ENCODE assay signal across 9 mouse cellular contexts in genomic region chr1:193263955-193264598, GRCm38 (mm10). TPM values are rescaled to one million over a fixed set of nuclear protein-coding genes. Genes with fewer than 3 reads are reported as not detected.
A peak's percentile ranks its signal among the peaks of the same experiment; 100 is the strongest.
DNase-seq lines count a peak whose midpoint lies in the region; ATAC-seq lines count a peak whose summit lies in the region.
"Had no signal": no experiment of that assay in that cellular context is flagged by ENCODE, and none has a peak within 500 bp of the region (broad histone marks: within the 10 kb centered on the region; RNA-seq: fewer than 3 reads in every experiment).

Gene Hsd11b1 (minus strand): TSS chr1:193264075.

- DNase-seq in embryonic facial prominence, embryonic 10.5 days (ENCODE audit: low spot score), result no peak
- peak; percentile 74 to 76 for DNase-seq in thymus, postnatal 36 days
- DNase-seq in gastrocnemius, postnatal 25 days, result no peak
- DNase-seq in forebrain, embryonic 11.5 days (ENCODE audit: low spot score), result no peak

- H3K4me1 ChIP-seq in embryonic facial prominence, embryonic 13.5 days, result peaks cover 15% of the 10 kb centered on the region
- H3K4me1 ChIP-seq in embryonic facial prominence, embryonic 10.5 days, result peaks cover 10% of the 10 kb centered on the region; the same call in 1 of the 2 replicates
- H3K4me1 ChIP-seq in liver, embryonic 15.5 days (replicated peaks), result no peaks in the 10 kb centered on the region
- no peaks in the 10 kb centered on the region for H3K4me1 ChIP-seq in liver, embryonic 12.5 days
- peaks cover 27% of the 10 kb centered on the region for H3K4me1 ChIP-seq in lung, embryonic 15.5 days
- no peaks in the 10 kb centered on the region for H3K4me1 ChIP-seq in forebrain, embryonic 11.5 days (replicated peaks; ENCODE audit: control insufficient read depth, insufficient read depth, low read length)

- no peak for ATAC-seq in embryonic facial prominence, embryonic 13.5 days (ENCODE audit: insufficient number of reproducible peaks, insufficient read depth, low FRiP score, low TSS enrichment, low read depth)
- ATAC-seq in liver, embryonic 15.5 days (ENCODE audit: insufficient read depth), result no peak
- ATAC-seq in liver, embryonic 12.5 days, result no peak
- ATAC-seq in lung, embryonic 15.5 days (ENCODE audit: borderline replicate concordance, extremely low read depth, low FRiP score, low TSS enrichment), result no peak
- no peak for ATAC-seq in forebrain, embryonic 11.5 days (replicated peaks; ENCODE audit: low FRiP score)

- WGBS in embryonic facial prominence, embryonic 13.5 days, result 71% methylated on average over 5 of the region's 5 CpGs
- 78% methylated on average over 5 of the region's 5 CpGs for WGBS in embryonic facial prominence, embryonic 10.5 days
- whole genome bisulfite sequencing in liver, embryonic 15.5 days (ENCODE audit: insufficient replicate concordance), result 34% methylated on average over 5 of the region's 5 CpGs
- WGBS in liver, embryonic 12.5 days (ENCODE audit: insufficient replicate concordance), result 36% methylated on average over 5 of the region's 5 CpGs
- 58% methylated on average over 5 of the region's 5 CpGs for WGBS in lung, embryonic 15.5 days
- WGBS in forebrain, embryonic 11.5 days, result 77% methylated on average over 5 of the region's 5 CpGs

- no peaks in the 10 kb centered on the region for H3K27me3 ChIP-seq in embryonic facial prominence, embryonic 13.5 days
- no peaks in the 10 kb centered on the region for H3K27me3 ChIP-seq in embryonic facial prominence, embryonic 10.5 days (replicated peaks; ENCODE audit: low read depth, poor library complexity, severe bottlenecking)
- H3K27me3 ChIP-seq in liver, embryonic 15.5 days, result no peaks in the 10 kb centered on the region
- H3K27me3 ChIP-seq in liver, embryonic 12.5 days (replicated peaks), result no peaks in the 10 kb centered on the region
- H3K27me3 ChIP-seq in lung, embryonic 15.5 days, result no peaks in the 10 kb centered on the region
- no peaks in the 10 kb centered on the region for H3K27me3 ChIP-seq in forebrain, embryonic 11.5 days (ENCODE audit: control insufficient read depth, insufficient read depth, low read length)

- H3K9ac ChIP-seq in embryonic facial prominence, embryonic 13.5 days, result no peak within 1 kb of the TSS
- H3K9ac ChIP-seq in liver, embryonic 15.5 days, result no peak within 1 kb of the TSS
- H3K9ac ChIP-seq in liver, embryonic 12.5 days, result no peak within 1 kb of the TSS
- H3K9ac ChIP-seq in lung, embryonic 15.5 days, result no peak within 1 kb of the TSS
- no peak within 1 kb of the TSS for H3K9ac ChIP-seq in forebrain, embryonic 11.5 days (ENCODE audit: low read length)

- H3K27ac ChIP-seq in embryonic facial prominence, embryonic 13.5 days, result peak within 1 kb of the TSS; percentile 39
- H3K27ac ChIP-seq in embryonic facial prominence, embryonic 10.5 days (replicated peaks), result no peak within 1 kb of the TSS
- no peak within 1 kb of the TSS for H3K27ac ChIP-seq in liver, embryonic 15.5 days (replicated peaks)
- H3K27ac ChIP-seq in liver, embryonic 12.5 days, result no peak within 1 kb of the TSS
- H3K27ac ChIP-seq in lung, embryonic 15.5 days, result peak within 1 kb of the TSS; percentile 84
- H3K27ac ChIP-seq in forebrain, embryonic 11.5 days (ENCODE audit: low read depth, low read length), result no peak within 1 kb of the TSS
- H3K27ac ChIP-seq: macrophage had no signal

- H3K9me3 ChIP-seq in embryonic facial prominence, embryonic 13.5 days, result no peaks in the 10 kb centered on the region
- H3K9me3 ChIP-seq in embryonic facial prominence, embryonic 10.5 days, result no peaks in the 10 kb centered on the region
- no peaks in the 10 kb centered on the region for H3K9me3 ChIP-seq in liver, embryonic 15.5 days (replicated peaks)
- H3K9me3 ChIP-seq in liver, embryonic 12.5 days (replicated peaks), result no peaks in the 10 kb centered on the region
- no peaks in the 10 kb centered on the region for H3K9me3 ChIP-seq in lung, embryonic 15.5 days
- no peaks in the 10 kb centered on the region for H3K9me3 ChIP-seq in forebrain, embryonic 11.5 days (ENCODE audit: control insufficient read depth, low read length)

- no peak within 1 kb of the TSS for H3K4me3 ChIP-seq in embryonic facial prominence, embryonic 13.5 days
- H3K4me3 ChIP-seq in embryonic facial prominence, embryonic 10.5 days, result no peak within 1 kb of the TSS
- no peak within 1 kb of the TSS for H3K4me3 ChIP-seq in liver, embryonic 15.5 days (replicated peaks)
- H3K4me3 ChIP-seq in liver, embryonic 12.5 days, result no peak within 1 kb of the TSS
- H3K4me3 ChIP-seq in lung, embryonic 15.5 days, result no peak within 1 kb of the TSS
- H3K4me3 ChIP-seq in forebrain, embryonic 11.5 days (ENCODE audit: low read depth, low read length), result no peak within 1 kb of the TSS

- no peaks in the 10 kb centered on the region for H3K36me3 ChIP-seq in embryonic facial prominence, embryonic 13.5 days
- H3K36me3 ChIP-seq in embryonic facial prominence, embryonic 10.5 days (replicated peaks), result no peaks in the 10 kb centered on the region
- no peaks in the 10 kb centered on the region for H3K36me3 ChIP-seq in liver, embryonic 15.5 days (replicated peaks)
- H3K36me3 ChIP-seq in liver, embryonic 12.5 days, result no peaks in the 10 kb centered on the region
- no peaks in the 10 kb centered on the region for H3K36me3 ChIP-seq in lung, embryonic 15.5 days
- H3K36me3 ChIP-seq in forebrain, embryonic 11.5 days (ENCODE audit: control insufficient read depth, insufficient read depth, low read length), result no peaks in the 10 kb centered on the region

- no peak within 1 kb of the TSS for H3K4me2 ChIP-seq in embryonic facial prominence, embryonic 13.5 days
- H3K4me2 ChIP-seq in liver, embryonic 15.5 days, result no peak within 1 kb of the TSS
- no peak within 1 kb of the TSS for H3K4me2 ChIP-seq in liver, embryonic 12.5 days
- peak within 1 kb of the TSS; percentile 23; the same call in 1 of the 2 replicates for H3K4me2 ChIP-seq in lung, embryonic 15.5 days
- H3K4me2 ChIP-seq in forebrain, embryonic 11.5 days (ENCODE audit: low read depth, low read length, severe bottlenecking), result no peak within 1 kb of the TSS

RNA-seq across cellular contexts. Expression of gene Hsd11b1, which starts in this region (rescaled TPM):
- polyA plus RNA-seq in embryonic facial prominence, embryonic 13.5 days (2015; fragmentation: Nextera tagmentation; extraction: Ambion mirVana), result 0.39 and 0.60 TPM in 2 replicates
- 0.41 TPM in 1 of 2 replicates, not detected in the other for polyA plus RNA-seq in embryonic facial prominence, embryonic 10.5 days (2016; fragmentation: Nextera tagmentation; extraction: Ambion mirVana)
- polyA plus RNA-seq in liver, embryonic 15.5 days (2015; fragmentation: Nextera tagmentation; extraction: Ambion mirVana), result 12.7 and 19.5 TPM in 2 replicates
- polyA plus RNA-seq in liver, embryonic 12.5 days (2016; fragmentation: Nextera tagmentation; extraction: Ambion mirVana), result 0.89 and 1.2 TPM in 2 replicates
- 19.3 and 27.1 TPM in 2 replicates for polyA plus RNA-seq in lung, embryonic 15.5 days (2015; fragmentation: Nextera tagmentation; extraction: Ambion mirVana)
- 1 to 10 TPM; 6.3 to 7.9 TPM for total RNA-seq in gastrocnemius, postnatal 25 days (2021)
- not detected in 2 replicates for polyA plus RNA-seq in forebrain, embryonic 11.5 days (2014; fragmentation: Nextera tagmentation; extraction: Ambion mirVana)

Comparison
In these comparisons a context has a peak if more than half of its experiments do, and no peak if none do; other contexts are left out.
1. H3K27ac ChIP-seq: peak in embryonic facial prominence, embryonic 13.5 days (single experiment) and lung, embryonic 15.5 days (single experiment); none in embryonic facial prominence, embryonic 10.5 days (single experiment), liver, embryonic 15.5 days (single experiment), liver, embryonic 12.5 days (single experiment) and forebrain, embryonic 11.5 days (single experiment).
2. DNase-seq: peak in thymus, postnatal 36 days (2 of 2); none in embryonic facial prominence, embryonic 10.5 days (single experiment), gastrocnemius, postnatal 25 days (single experiment) and forebrain, embryonic 11.5 days (single experiment).